Mouse (Mus musculus) c-Kit-positive CD71-negative TER-119-negative erythroid progenitor cells, embryonic 14.5 days (primary cell): ENCODE data around the gene Gm20388.
A peak's percentile ranks its signal among the peaks of the same experiment; 100 is the strongest.

Experiments used
- DNase-seq: peaks from one replicate; pipeline ENCODE4 v3.0.0-alpha.2; 2013; ENCODE audit warnings: low read depth

Gm20388 gene

DNA sequence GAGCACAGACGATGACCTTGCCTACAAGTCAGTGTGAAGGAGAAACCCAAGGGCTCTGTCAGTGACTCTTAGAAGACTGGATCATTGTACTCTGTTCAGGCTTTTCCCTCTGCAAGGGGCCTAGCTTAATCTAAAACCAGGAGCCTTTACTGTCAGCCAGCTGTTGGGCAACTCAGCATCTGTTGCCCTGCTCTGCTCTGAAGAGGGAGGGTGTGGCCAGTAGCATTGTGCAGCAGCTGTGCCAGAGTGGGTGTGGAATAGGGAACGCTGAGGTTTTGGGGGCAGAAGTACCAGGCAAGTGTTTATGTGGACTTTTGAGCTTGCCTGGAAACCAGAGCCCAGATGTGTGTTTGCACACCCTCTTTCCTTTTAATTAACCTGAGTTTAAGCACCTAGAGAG lies 2111.1 kb downstream of the Gm20388 start:
- DNase-seq: peak; percentile 5

GRCm38 (mm10) chr8:122022274-122022673 lies 2111.6 kb downstream of the Gm20388 start:
- no peak for DNase-seq

GRCm38 (mm10) chr8:122022705-122023104 lies 2112.1 kb downstream of the Gm20388 start:
- DNase-seq: no peak

DNA sequence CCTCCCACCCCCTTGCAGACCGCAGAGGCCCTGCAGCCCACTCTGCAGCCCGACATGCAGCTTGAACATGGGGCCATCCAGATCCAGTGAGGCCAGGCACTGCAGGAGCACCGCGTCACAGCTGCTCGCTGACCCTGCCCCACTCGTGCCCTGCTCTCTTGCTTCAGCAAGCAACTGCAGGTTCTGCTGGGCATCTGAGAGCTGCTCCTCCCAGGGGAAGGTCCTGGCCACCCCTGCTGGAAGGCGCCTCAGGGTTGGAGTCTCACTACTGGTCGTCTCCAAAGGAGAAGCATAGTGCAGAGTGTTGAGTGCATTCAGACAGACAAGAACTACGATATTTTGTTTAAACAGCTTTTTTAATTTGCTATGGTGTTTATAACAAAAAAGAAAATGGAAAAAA lies 2114.9 kb downstream of the Gm20388 start:
- no peak for DNase-seq

GRCm38 (mm10) chr8:122028116-122028515 lies 2117.5 kb downstream of the Gm20388 start:
- no peak for DNase-seq

GRCm38 (mm10) chr8:122030965-122031364 lies 2120.3 kb downstream of the Gm20388 start:
- no peak for DNase-seq

DNA sequence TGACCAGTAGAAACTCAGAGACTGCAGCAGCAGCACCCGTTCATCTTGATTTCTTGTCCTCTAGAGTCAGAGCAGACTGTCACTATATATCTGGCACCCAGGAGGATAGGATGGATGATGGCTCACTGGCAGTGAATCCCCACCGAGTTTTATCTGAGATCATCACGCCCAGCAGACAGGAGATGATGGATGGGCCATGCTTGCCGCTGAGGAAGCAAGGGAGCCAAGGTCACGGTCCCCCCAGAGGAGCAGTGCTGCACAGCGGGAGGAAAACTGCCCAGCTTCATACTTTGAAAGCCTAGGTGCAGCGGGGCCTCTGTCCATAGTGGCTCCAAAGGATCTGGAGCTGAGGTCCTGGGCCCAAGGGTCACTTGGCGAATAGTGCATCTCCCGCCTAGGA lies 2122.1 kb downstream of the Gm20388 start:
- DNase-seq: no peak

GRCm38 (mm10) chr8:122035543-122035942 lies 2124.9 kb downstream of the Gm20388 start:
- DNase-seq: no peak

- no peak for DNase-seq
Measured at GRCm38 (mm10) chr8:122036325-122036724, 2125.7 kb downstream of the Gm20388 start.

DNA sequence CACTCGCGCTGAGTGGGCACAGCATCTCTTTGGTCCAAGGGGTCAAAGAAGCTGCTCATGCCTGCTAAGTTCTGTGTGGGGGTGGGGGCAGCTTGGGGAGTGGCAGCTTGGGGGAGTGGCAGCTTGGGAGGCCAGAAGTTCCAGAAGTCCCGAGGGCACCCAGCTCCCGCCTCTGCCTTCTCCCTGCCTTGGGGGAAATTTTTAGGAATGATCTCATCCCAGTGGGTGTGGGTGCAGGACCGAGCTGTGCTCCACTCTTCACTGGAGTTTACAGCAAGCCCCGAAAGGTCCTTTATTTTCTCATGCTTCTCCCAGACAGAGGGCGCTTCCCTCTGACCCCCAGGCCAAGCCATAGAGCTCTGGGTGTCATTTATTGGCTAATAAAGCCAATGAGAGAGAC lies 2126.6 kb downstream of the Gm20388 start:
- DNase-seq: no peak

DNA sequence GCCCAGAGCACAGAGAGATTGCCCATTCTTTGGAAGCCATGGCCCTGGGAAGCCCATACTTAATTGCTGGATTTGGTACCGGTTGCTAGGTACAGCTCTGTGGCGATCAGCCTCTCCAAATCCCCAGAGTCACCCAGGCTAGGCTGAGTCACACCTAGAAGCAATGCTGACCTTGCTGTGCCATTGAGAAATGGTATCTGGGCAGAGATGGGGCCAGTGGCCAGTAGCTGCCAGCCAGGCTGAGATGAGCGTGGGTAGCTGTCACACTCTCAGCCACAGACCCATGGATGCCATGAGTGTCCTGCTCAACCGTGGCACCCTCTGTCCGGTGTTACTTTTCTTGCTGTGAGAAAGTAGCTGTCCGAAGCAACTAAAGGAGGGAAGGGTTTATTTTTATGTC lies 2127.4 kb downstream of the Gm20388 start:
- DNase-seq: no peak

GRCm38 (mm10) chr8:122039452-122039851 lies 2128.8 kb downstream of the Gm20388 start:
- no peak for DNase-seq

GRCm38 (mm10) chr8:122047206-122047870 lies 2136.7 kb downstream of the Gm20388 start:
- DNase-seq: no peak

DNA sequence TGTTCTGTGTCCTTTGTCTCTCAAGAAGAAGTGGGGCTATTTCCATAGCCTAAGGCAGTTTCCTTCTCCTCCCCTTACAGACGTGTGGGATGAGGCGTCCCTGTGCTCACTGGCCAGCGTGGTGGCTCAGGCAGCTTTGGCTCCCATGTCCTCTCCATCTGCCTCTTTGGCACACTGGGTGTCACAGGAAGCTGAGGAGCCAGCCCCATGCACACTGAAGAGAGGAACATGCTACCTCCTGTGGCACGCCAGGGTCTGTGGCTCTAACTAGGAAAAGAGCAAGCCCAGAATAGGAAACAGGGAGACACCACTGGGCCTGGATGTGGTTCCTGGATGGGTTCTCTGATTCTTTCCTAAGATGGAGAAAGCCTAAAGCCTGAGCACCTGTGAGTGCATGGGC lies 2138.6 kb downstream of the Gm20388 start:
- DNase-seq: no peak

GRCm38 (mm10) chr8:122049923-122050322 lies 2139.3 kb downstream of the Gm20388 start:
- no peak for DNase-seq

GRCm38 (mm10) chr8:122050620-122051019 lies 2140.0 kb downstream of the Gm20388 start:
- no peak for DNase-seq

DNA sequence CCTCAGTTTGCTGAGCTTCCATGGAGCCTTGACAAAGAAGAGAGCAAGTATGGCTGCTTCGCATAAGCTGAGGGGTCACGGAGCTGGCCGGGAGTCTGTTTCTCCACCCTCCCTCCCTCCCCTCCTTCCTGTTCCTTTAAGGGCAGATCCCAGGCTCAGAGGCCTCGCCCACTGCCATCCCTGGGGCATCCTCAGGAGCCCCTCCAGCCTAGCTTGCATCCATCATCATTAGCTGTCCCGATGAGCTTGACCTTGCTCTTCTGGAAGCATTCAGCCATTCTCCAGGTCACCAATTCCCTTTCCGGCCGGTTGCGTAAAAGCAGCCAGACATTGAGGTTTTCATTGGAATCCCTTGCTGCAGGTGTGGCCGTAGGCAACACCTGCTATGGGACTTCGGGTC lies 2144.7 kb downstream of the Gm20388 start:
- no peak for DNase-seq

DNA sequence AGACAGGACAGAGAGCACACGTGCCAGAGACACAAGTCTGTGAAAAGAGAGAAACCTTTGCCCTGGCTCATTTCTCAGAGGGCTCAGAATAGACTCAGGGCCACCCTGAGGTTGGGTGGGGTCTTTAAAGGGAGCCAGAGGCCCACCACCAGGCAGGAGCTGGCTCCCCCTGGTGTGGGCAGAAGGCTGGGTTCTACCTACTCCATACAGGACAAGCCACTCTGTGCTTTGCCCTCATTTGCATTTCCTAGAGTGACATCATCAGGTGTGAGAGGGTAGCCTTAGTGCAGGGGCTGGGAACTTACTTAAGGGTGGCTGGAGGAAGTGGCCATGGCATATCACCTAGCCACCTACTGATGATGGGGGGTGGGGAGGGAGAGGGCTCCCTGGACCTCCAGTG lies 2145.5 kb downstream of the Gm20388 start:
- no peak for DNase-seq

GRCm38 (mm10) chr8:122056882-122057281 lies 2146.2 kb downstream of the Gm20388 start:
- DNase-seq: no peak

DNA sequence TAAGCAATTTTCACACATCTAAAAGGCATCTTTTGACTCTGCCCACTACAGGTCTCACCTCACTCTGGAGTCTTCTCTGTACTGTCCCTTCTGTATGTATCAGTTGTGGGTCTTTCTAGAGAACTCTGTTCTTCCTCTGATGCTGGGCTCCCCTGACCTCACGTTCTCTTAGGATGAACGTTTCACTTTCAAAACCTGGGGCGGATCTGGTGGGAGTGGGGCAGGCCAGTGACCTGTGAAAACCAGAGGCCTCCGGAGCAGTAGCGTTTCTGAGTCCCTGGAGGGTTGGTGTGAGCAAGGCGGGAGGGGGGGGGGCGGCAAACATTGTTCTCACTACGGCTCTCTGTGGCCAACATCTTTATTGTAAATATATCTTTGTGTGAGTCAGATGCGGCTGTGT lies 2147.9 kb downstream of the Gm20388 start:
- no peak for DNase-seq

DNA sequence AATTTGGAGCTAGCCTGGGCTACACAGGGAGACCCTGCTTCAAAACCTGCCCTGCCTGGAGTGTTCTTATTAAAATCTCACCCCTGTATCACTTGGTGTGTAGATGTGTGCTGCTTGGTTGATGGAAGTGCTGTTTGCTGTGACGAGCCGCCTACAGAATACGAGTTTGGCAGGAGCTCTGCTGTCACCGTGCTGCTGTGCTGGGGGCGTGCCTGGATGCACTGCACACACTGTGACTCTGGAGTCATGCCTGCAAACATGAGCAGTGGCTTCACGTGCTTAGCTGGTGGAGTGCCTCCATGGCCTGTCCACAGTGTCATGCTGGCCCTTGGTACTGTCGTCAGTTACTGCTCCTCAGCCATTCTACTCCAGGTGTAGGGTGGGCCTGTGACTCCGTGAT lies 2148.3 kb downstream of the Gm20388 start:
- DNase-seq: no peak

DNA sequence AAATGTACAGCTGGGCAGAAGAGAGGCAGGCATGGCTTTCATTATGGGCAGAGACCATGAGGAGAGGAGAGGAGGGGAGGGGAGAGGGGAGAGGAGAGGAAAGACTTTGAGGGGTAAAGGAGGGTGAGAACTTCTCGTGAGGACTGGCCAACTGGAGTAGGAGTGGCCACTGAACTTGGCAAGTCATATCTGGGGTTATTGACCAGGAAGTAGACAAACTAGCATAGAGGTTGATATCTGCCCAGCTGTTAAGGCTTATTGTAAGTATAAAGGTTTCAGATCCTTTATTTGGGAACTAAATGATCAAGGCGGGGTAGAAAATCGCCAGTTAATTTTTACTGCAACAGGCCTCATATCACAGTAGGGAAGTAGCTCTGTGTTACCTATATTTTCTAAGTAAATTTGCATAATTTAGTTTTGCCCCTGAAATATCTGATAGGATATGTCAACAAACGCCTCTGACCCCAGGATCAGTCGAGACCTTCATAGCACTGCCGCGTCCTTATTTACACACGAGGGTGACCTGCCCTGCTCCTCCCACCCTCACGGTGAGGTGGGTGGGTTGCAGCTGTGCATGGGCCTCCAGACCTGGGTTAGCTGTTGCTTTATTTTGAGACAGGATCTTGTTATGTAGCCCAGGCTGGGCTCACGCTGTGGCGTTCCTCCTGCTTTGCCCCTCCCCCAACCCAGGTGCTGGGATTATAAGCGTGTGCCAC lies 2152.0 kb downstream of the Gm20388 start:
- no peak for DNase-seq

DNA sequence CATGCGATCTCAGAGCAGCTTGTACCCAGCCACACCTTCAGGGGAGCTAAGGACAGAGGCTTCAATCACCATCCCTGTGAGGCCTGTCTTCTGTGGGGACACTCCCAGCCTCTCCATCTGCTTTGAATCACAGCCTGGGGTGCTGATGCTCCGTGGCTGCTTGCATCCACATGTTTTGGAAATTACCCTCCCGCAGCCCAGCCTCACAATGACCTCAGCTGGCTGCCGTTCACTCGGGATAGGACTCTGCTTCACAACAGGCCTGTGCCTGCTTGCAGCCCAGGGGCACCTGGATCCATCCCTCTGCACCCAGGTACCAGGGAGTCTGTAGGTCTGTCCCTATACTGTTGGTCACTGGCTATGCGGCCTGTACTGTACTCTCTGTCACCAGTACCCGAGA lies 2153.7 kb downstream of the Gm20388 start:
- DNase-seq: no peak
